Mouse (Mus musculus): ENCODE measurements around the gene Ift172. TPM values are rescaled to one million over a fixed set of nuclear protein-coding genes. Genes with fewer than 3 reads are reported as not detected.
A peak's percentile ranks its signal among the peaks of the same experiment; 100 is the strongest.

Gene Ift172
- polyA plus RNA-seq, 1 experiment from 2014 or later, result 32.3 TPM

DNA sequence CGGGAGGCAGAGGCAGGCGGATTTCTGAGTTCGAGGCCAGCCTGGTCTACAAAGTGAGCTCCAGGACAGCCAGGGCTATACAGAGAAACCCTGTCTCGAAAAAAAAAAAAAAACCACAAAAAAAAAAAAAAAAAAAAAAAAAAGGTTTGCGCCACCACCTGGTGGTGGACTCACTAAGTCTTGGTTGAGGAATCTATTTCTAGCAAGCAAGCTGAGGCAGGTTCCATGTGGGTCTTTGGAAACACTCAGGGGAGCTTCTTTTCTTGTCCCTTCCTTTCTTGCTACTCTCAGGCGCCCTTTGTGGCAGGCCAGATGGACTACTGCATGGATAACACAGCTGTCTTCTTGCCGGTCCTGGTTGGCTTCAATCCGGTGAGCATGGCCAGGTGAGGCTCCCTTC, 10.9 kb upstream of the Ift172 start:
- Histone ChIP-seq H3K36me3 (ENCODE audit: insufficient read depth) (no peaks in the 10 kb centered on the region), H3K27me3 (ENCODE audit: insufficient read depth, low read length) (no peaks in the 10 kb centered on the region), H3K9ac (no peak overlapping the region), H3K9me3 (ENCODE audit: low read depth, low read length) (no peaks in the 10 kb centered on the region), H3K4me3 (ENCODE audit: low read depth, low read length) (no peak overlapping the region), H3K27ac (ENCODE audit: low read depth) (no peak overlapping the region), H3K4me1 (ENCODE audit: insufficient read depth) (no peaks in the 10 kb centered on the region), H3K4me2 (no peak overlapping the region)
- no peak for DNase-seq
- no peak for ATAC-seq (ENCODE audit: insufficient read depth)
- no peak for TF ChIP-seq CTCF (IDR thresholded peaks at IDR 0.05; ENCODE audit: low read depth)
- WGBS, result 70% methylated on average over 7 of the region's 8 CpGs

DNA sequence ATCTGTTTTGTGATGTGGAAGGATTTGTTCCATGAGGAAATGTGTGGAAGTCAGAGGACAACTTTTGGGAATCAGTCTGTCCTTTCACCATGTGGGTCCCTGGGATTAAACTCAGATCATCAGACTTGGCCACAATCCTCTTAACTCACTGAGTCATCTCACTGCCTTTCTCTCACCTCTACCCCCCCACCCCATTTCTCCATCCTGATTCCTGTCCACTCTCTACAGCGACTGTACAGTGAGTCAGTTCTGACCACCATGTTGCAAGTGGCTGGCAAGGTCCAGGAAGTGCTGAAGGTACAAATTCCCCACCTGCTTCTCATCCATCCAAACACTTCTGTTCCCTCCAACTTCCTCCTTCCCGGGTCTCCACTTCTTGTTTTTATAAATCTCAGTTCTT, 7.6 kb upstream of the Ift172 start:
- H3K9ac ChIP-seq, result no peak overlapping the region
- no peaks in the 10 kb centered on the region for H3K4me1 ChIP-seq (ENCODE audit: insufficient read depth)
- H3K4me2 ChIP-seq, result no peak overlapping the region
- no peaks in the 10 kb centered on the region for H3K27me3 ChIP-seq (ENCODE audit: insufficient read depth, low read length)
- ATAC-seq (ENCODE audit: insufficient read depth), result no peak
- H3K27ac ChIP-seq (ENCODE audit: low read depth), result no peak overlapping the region
- 36% methylated on average over 2 of the region's 2 CpGs for WGBS
- TF ChIP-seq CTCF (IDR thresholded peaks at IDR 0.05; ENCODE audit: low read depth), result no peak
- DNase-seq, result no peak
- peaks cover 4% of the 10 kb centered on the region; the same call in 1 of the 2 replicates for H3K36me3 ChIP-seq (ENCODE audit: insufficient read depth)
- no peak overlapping the region for H3K4me3 ChIP-seq (ENCODE audit: low read depth, low read length)
- H3K9me3 ChIP-seq (ENCODE audit: low read depth, low read length), result no peaks in the 10 kb centered on the region

DNA sequence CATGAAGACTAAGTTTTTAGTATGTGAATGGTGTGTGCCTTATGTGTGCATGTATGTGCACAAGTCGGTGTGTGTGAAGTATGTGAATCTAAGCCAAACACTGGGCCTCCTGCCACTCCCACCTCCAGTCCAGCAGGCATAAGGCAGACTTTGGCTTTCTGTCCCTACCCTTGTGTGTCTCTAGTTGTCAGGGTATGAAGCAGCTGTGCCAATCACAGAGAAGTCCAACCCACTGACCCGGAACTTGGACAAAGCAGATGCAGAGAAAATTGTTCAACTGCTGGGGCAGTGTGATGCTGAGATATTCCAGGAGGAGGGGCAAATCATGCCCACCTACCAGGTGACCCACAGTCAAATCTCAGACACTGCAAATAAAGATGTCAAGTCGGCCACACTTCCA, 7.1 kb upstream of the Ift172 start:
- Histone ChIP-seq H3K9ac (no peak overlapping the region), H3K9me3 (ENCODE audit: low read depth, low read length) (no peaks in the 10 kb centered on the region), H3K4me2 (no peak overlapping the region), H3K27me3 (ENCODE audit: insufficient read depth, low read length) (no peaks in the 10 kb centered on the region), H3K27ac (ENCODE audit: low read depth) (no peak overlapping the region), H3K36me3 (ENCODE audit: insufficient read depth) (peaks cover 9% of the 10 kb centered on the region), H3K4me1 (ENCODE audit: insufficient read depth) (no peaks in the 10 kb centered on the region), H3K4me3 (ENCODE audit: low read depth, low read length) (no peak overlapping the region)
- ATAC-seq (ENCODE audit: insufficient read depth), result no peak
- DNase-seq, result no peak
- TF ChIP-seq CTCF (IDR thresholded peaks at IDR 0.05; ENCODE audit: low read depth), result no peak
- 65% methylated on average over 3 of the region's 3 CpGs for WGBS

DNA sequence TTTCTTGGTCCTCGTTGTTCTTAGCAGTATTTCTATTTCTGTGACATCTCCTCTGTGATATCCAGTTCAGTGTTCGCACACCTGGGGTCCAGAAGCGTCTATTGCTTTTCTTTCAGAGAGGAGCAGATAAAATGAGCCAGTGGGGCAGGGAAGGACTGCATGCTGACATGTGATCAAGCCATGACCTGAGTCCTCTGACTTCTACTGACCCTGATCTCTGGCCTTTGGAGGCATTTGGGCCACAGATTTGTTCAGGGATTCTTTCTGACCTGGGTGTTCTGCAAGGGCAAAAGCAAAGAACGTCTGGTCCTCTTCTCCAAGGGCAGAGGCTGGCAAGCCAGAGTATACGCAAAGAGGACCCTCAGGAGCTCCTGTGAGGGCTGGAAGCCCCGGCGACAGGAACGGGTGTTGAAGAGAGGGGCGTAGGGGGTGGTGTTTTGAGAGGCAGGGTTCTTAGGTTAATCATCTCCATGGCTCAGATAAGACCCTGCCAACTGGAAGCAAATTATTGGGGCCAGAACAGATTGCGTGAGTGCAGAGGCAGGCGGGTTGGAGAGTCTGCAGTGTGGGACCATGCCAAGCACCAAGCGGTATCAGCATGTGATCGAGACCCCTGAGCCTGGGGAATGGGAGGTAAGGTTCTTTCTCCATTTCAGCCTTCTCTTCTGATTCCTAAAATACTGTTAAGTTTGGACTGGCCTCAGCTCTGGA, 6.3 kb upstream of the Ift172 start, which contains the start of gene Gckr:
Gckr (plus strand) TSS at position 397 of the 711 bp plus-strand sequence.
- no peak for TF ChIP-seq CTCF (IDR thresholded peaks at IDR 0.05; ENCODE audit: low read depth)
- no peaks in the 10 kb centered on the region for H3K27me3 ChIP-seq (ENCODE audit: insufficient read depth, low read length)
- ATAC-seq (ENCODE audit: insufficient read depth), result no peak
- no peaks in the 10 kb centered on the region for H3K9me3 ChIP-seq (ENCODE audit: low read depth, low read length)
- peak within 1 kb of the TSS; percentile 83; the same call in 1 of the 2 replicates for H3K4me3 ChIP-seq (ENCODE audit: low read depth, low read length)
- peak within 1 kb of the TSS; percentile 86 for H3K4me2 ChIP-seq
- H3K9ac ChIP-seq, result no peak within 1 kb of the TSS; the same call in 1 of the 2 replicates
- peaks cover 14% of the 10 kb centered on the region for H3K36me3 ChIP-seq (ENCODE audit: insufficient read depth)
- no peaks in the 10 kb centered on the region for H3K4me1 ChIP-seq (ENCODE audit: insufficient read depth)
- no peak within 1 kb of the TSS for H3K27ac ChIP-seq (ENCODE audit: low read depth)
- DNase-seq, result no peak
- 45% methylated on average over 13 of the region's 13 CpGs for WGBS

DNA sequence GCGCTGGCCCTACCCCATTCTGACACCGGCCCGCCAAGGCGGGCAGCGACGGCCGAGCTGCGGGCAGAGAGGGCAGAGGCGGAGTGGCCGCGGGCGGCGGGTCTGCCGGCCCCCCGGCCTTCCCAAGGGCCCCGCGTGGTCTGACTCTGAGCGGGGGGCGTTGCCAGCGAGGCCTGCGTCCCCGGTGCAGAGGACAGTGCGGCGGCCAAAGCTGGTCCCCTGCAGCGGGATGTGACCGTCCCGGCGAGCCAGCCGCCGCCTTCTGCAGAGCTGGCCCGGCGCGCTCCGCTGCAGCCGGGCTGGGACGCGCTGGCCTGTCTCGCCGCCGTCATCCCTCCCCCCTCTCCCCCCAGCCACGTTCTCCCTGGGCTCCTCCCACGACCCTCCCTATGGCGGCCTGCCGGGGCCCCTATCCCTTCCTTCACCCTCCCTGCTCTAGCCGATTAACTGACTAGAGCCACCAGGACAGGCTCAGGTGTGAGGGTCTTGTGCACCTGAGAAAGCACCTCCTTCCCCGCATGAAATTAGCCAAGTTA, 4.8 kb upstream of the Ift172 start, which contains the start of gene Fndc4:
Fndc4 (minus strand) TSS at position 475 of the 536 bp plus-strand sequence.
- H3K9me3 ChIP-seq (ENCODE audit: low read depth, low read length), result no peaks in the 10 kb centered on the region
- ATAC-seq (ENCODE audit: insufficient read depth) (peak; percentile 73), DNase-seq (peak; percentile 74)
- peak within 1 kb of the TSS; percentile 51; the same call in 1 of the 2 replicates for H3K27ac ChIP-seq (ENCODE audit: low read depth)
- H3K27me3 ChIP-seq (ENCODE audit: insufficient read depth, low read length), result no peaks in the 10 kb centered on the region
- peaks cover 14% of the 10 kb centered on the region for H3K36me3 ChIP-seq (ENCODE audit: insufficient read depth)
- H3K4me3 ChIP-seq (ENCODE audit: low read depth, low read length), result peak within 1 kb of the TSS; percentile 83
- no peak for TF ChIP-seq CTCF (IDR thresholded peaks at IDR 0.05; ENCODE audit: low read depth)
- peak within 1 kb of the TSS; percentile 86 for H3K4me2 ChIP-seq
- no peaks in the 10 kb centered on the region; the same call in 1 of the 2 replicates for H3K4me1 ChIP-seq (ENCODE audit: insufficient read depth)
- WGBS, result 0% methylated on average over 37 of the region's 46 CpGs
- H3K9ac ChIP-seq, result peak within 1 kb of the TSS; percentile 92

DNA sequence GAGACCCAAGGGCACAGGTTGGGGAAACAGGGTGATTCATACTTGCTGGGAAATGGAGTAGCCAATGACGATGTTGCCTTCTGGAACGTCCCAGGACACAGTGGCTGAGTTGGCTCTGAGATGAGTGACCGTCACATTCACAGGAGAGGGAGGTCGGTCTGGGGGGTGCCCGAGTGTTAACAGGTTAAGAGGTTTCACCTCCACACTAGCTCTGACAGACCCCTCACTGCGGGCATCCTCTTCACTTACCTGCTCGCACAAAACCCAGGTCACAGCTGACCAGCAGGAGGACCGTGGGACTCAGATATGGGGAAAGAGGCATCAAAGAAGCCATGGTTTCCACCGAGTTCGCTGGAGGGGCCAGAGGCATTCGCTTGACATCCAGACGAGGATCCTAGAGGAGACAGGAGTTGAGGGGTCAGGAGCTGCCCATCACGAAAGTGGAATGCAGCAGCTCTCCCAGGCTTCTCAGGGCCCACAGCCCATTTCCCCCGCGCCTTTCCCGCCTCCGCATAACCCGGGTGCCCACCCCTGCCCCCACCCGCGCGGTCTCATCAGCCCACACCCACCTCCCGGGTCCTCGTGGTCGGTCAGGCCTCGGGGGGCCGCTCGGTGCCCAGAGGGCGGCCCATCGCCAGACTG, 4.2 kb upstream of the Ift172 start:
- no peak for TF ChIP-seq CTCF (IDR thresholded peaks at IDR 0.05; ENCODE audit: low read depth)
- H3K27ac ChIP-seq (ENCODE audit: low read depth), result peak overlapping the region; percentile 51; the same call in 1 of the 2 replicates
- no peaks in the 10 kb centered on the region for H3K9me3 ChIP-seq (ENCODE audit: low read depth, low read length)
- peak overlapping the region; percentile 92 for H3K9ac ChIP-seq
- peaks cover 2% of the 10 kb centered on the region for H3K4me1 ChIP-seq (ENCODE audit: insufficient read depth)
- WGBS, result 4% methylated on average over 29 of the region's 29 CpGs
- peak overlapping the region; percentile 86 for H3K4me2 ChIP-seq
- H3K4me3 ChIP-seq (ENCODE audit: low read depth, low read length), result peak overlapping the region; percentile 83
- H3K36me3 ChIP-seq (ENCODE audit: insufficient read depth), result peaks cover 14% of the 10 kb centered on the region
- ATAC-seq (ENCODE audit: insufficient read depth) (peak; percentile 45), DNase-seq (peak; percentile 26)
- H3K27me3 ChIP-seq (ENCODE audit: insufficient read depth, low read length), result no peaks in the 10 kb centered on the region

DNA sequence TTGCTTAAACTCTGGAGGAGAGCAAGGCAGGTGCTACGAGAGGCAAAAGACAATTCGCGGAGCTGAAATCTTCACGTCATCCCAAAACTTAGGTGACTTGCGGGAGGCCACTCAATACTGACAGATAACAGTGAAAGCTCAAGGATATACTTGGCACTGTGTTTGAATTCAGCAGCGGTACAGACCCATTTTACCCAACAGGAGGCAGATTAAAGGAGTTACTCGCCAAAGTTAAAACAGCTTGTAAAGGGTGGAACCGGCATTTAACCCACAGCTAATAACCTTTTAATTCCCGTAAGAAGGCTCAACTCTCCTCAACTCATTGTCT, 409 bp upstream of the Ift172 start:
- no peaks in the 10 kb centered on the region for H3K27me3 ChIP-seq (ENCODE audit: insufficient read depth, low read length)
- H3K27ac ChIP-seq (ENCODE audit: low read depth), result peak overlapping the region; percentile 42
- WGBS, result 5% methylated on average over 9 of the region's 9 CpGs
- ATAC-seq (ENCODE audit: insufficient read depth) (no peak; the same call in 1 of the 2 replicates), DNase-seq (no peak)
- peak overlapping the region; percentile 24 for H3K9ac ChIP-seq
- H3K4me3 ChIP-seq (ENCODE audit: low read depth, low read length), result peak overlapping the region; percentile 58
- H3K36me3 ChIP-seq (ENCODE audit: insufficient read depth), result peaks cover 22% of the 10 kb centered on the region
- no peak; the same call in 1 of the 2 replicates for TF ChIP-seq CTCF (IDR thresholded peaks at IDR 0.05; ENCODE audit: low read depth)
- peaks cover 5% of the 10 kb centered on the region for H3K4me1 ChIP-seq (ENCODE audit: insufficient read depth)
- peak overlapping the region; percentile 67 for H3K4me2 ChIP-seq
- H3K9me3 ChIP-seq (ENCODE audit: low read depth, low read length), result no peaks in the 10 kb centered on the region

All from lung, embryonic 14.5 days (tissue).